Mouse (Mus musculus) E14TG2a.4 (cell line): ENCODE data around the gene Aatk.

Source experiments
- CTCF ChIP-seq: conservative IDR thresholded peaks from 2 replicates; pipeline ENCODE4 v1.5.1; 2014; ENCODE audit warnings: low read length
- NANOG ChIP-seq: IDR thresholded peaks from 2 replicates; pipeline ENCODE4 v1.6.1; 2014; ENCODE audit warnings: borderline replicate concordance, low read length, mixed read lengths

DNA sequence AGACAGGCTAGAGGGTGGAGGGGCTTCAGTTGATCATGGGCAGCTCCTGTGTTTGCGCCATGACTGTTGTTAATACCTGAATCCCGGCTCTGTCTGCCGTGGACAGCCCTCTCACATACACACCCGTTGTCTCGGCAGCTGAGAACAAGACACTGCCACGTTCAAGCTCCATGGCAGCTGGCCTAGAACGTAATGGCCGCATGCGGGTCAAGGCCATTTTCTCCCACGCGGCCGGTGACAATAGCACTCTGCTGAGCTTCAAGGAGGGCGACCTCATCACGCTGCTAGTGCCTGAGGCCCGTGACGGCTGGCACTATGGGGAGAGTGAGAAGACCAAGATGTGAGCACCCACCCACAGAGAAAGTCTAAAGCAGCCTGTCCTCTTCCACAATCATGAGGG lies 49.6 kb downstream of the Aatk start:
- TF ChIP-seq CTCF (no peak), NANOG (no peak)
